Mouse (Mus musculus): ENCODE data around the gene Nlrc5.

Gene Nlrc5

GRCm38 (mm10) chr8:94528245-94528644 is 94.1 kb downstream of the Nlrc5 start:
- peak; percentile 25 for DNase-seq (ENCODE audit: low read depth, low spot score)

GRCm38 (mm10) chr8:94529875-94530274 is 95.7 kb downstream of the Nlrc5 start:
- no peak for DNase-seq (ENCODE audit: low read depth, low spot score)

- no peak for DNase-seq (ENCODE audit: low read depth, low spot score)
Observed at GRCm38 (mm10) chr8:94530643-94531042, 96.5 kb downstream of the Nlrc5 start.

DNA sequence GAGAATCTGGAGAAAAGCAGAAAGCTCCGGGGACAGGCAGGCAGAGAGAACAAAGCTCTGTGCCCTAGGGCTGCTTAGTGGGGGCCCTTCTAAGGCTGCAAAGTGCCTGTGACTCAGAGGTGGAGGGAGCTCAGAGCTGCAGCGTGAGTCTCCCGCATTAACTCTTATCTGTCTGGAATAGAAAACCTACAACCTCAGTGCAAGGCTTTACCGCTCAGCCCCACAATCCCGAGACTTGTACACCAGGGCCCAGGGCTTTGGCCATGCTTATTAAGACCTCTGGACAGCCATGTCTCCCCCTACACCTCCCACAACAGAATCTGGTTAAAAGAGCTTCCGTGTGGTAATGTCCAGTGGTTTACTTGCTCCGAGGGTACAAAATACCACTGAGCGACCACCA is 97.8 kb downstream of the Nlrc5 start:
- DNase-seq (ENCODE audit: low read depth, low spot score) = no peak

DNA sequence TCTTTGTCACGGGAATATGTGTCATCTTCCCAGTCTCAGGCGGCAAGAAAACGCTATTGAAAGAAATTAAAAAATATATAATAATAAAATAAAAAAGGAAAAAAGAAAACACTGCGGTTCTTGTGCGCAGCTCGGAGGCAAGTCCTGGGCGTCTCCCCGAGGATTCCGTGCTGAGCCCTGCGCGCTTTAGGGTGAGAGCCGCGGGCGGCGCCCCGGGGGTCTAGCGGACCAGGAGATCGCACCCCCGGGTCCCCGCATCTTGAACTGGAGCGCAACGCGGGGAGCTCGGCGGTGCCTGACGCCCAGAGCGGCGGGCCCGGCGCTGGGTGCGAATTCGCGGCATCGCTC is 98.3 kb downstream of the Nlrc5 start:
- DNase-seq (ENCODE audit: low read depth, low spot score) = no peak

- DNase-seq (ENCODE audit: low read depth, low spot score) = peak; percentile 45
Observed at GRCm38 (mm10) chr8:94532873-94533671, 98.9 kb downstream of the Nlrc5 start, which contains the start of gene Cpne2. TSS of gene Cpne2 (plus strand) at chr8:94532990.

DNA sequence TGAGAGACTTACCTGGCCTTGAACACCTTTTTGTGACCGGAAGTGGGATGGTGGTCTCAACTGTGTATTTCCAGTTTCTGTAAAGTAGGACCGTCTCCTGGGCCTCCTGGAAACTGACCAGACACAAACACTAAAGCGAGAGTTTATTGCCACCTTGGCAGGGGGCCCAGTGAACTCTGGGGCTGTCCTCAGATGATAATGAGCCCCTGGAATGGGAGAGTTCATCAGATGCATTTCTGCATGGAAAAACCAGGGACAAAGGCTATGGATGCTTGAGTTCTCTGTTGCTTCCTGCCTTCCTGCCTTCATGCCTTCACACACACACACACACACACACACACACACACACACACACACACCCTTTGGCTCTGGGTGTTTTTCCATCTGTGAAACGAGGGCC is 100.5 kb downstream of the Nlrc5 start:
- no peak for DNase-seq (ENCODE audit: low read depth, low spot score)

DNA sequence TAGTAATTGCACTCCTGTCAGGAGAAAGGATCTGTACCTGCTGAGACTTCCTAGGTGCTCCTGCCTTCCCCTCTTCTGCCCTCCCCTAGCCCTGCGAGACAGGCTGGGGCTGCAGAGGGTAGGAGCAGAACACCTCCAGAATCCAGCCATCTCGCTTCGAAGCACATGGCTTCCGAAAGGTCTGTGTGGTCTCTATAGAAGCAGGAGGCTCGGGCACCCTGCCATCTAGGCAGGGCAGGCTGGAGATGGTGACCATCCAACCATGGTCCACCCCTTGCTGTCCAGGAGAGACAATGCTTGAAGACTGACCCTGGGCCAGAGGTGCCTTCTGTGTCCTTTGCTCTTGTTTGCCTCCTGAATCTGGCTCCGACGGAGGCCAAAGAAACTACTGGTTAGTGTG is 101.5 kb downstream of the Nlrc5 start:
- DNase-seq (ENCODE audit: low read depth, low spot score) = no peak

DNA sequence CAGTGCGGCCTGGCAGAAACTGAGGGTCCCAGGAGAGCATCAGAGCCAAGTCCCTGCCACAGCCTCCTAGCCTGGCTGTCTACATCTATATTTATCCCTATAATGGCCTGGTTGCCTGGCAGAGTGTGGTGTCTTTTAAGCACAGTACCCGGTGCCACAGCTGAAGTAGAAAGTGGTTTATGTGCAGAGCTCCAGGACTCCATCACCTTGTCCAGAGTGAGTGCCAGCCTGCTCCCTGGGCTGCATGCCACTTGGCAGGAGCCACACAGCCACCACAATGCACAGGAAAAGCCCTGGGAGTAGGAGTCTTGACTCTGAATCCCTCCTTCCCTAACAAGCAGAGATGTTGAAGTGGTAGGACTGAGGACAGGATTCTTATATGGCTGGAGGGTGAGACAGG is 103.3 kb downstream of the Nlrc5 start:
- no peak for DNase-seq (ENCODE audit: low read depth, low spot score)

DNA sequence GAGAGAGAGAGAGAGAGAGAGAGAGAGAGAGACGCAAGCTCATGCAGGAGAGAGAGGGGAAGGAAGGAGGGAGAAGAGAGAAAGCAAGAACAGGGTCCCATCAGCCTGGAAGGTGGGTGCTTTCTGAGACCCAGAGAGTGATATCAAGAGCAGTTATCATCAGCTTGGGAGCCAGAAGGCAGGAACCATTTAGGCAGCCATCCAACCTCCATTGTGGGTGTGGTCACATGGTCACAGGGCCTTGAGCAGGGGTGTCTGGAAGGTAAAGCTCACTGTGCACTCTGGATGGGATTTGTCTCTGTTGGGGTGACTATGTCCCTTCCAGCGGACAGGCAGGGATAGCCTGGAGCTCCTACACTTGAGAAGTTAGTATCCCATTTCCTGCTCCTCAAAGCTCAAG is 105.9 kb downstream of the Nlrc5 start:
- no peak for DNase-seq (ENCODE audit: low read depth, low spot score)

- no peak for DNase-seq (ENCODE audit: low read depth, low spot score)
Observed at GRCm38 (mm10) chr8:94540889-94541795, 107.0 kb downstream of the Nlrc5 start.

DNA sequence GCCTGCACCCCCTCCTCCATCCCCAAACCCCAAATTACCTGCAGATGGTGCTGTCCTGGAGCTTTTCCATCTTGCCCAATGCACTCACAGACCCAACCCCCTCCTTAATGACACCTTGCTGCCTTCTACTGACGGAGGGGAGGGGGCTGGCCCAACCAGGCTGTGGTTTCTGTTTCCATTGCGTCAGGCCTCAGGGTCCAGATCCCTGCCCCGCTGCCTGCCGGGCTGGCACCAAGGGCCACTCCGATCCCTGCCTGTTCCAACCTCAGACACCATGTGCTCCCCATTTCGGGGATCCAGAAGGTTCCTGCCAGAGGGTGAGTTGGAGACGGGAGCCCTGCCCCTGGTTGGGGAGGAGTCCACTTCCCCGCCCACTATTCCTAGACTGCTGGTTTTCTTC is 109.8 kb downstream of the Nlrc5 start:
- DNase-seq (ENCODE audit: low read depth, low spot score) = no peak

- no peak for DNase-seq (ENCODE audit: low read depth, low spot score)
Observed at GRCm38 (mm10) chr8:94549041-94549440, 114.9 kb downstream of the Nlrc5 start.

- no peak for DNase-seq (ENCODE audit: low read depth, low spot score)
Observed at GRCm38 (mm10) chr8:94549482-94549881, 115.3 kb downstream of the Nlrc5 start.

DNA sequence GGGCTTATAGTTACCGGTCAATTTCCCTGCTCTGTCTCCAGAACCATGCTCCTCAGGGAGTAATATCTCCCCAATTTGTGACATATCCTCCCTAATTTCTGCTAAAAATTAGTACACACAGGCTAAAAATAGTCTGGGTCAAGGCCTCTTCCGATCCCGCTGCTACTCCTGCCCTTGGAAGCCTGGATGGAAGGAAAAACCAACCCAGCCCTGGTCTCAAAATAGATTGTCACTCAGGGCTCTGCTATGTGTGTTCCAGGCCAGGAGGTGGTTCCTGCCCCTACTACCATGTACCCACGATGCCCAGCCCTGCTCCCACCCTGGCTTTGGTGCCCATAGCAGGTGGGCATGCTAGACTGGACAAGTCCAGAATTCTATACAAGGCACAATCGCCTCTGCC is 115.8 kb downstream of the Nlrc5 start:
- DNase-seq (ENCODE audit: low read depth, low spot score) = no peak

GRCm38 (mm10) chr8:94551471-94552422 is 117.6 kb downstream of the Nlrc5 start:
- no peak for DNase-seq (ENCODE audit: low read depth, low spot score)

DNA sequence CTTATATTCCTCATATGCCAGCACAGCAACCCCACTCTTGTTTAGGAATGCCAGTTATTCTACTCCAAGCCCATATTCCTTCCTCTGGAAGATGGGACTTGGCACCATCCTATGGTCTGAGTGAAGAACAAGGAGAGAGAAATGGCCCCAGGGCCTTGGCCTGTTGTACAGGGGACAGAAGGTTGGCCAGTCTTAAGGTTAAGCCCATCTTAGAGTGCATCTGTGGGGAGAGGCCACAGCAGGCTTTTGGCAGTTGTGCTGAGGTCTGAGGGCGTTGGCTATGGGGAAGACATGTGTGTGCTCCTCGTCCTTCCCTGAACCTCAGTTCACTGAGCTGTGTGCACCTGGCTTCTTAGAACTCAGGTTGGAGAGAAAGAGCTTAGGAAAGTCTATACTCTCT is 118.5 kb downstream of the Nlrc5 start:
- no peak for DNase-seq (ENCODE audit: low read depth, low spot score)

- DNase-seq (ENCODE audit: low read depth, low spot score) = no peak
Observed at GRCm38 (mm10) chr8:94557281-94557680, 123.1 kb downstream of the Nlrc5 start.

DNA sequence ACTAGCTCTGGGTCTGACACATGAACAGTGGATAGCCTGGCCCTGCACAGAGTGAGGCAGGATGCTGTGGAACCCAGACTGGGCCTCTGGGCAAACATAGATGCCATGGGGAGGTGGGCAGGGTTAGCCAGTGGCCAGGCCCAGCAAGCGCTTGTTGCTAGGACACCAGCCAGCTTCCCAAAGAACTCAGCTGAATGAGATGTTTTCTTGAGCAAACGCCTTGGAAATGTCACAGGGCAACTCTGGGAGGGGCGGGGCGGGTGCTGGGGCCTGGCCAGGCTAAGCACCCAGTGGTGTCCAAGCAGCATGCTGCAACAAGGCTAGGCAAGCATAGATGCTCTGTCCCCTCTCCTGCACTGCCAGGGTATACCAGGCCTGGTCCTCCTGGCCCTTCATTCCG is 127.1 kb downstream of the Nlrc5 start:
- DNase-seq (ENCODE audit: low read depth, low spot score) = no peak

GRCm38 (mm10) chr8:94564421-94564820 is 130.3 kb downstream of the Nlrc5 start:
- DNase-seq (ENCODE audit: low read depth, low spot score) = no peak

GRCm38 (mm10) chr8:94566033-94566432 is 131.9 kb downstream of the Nlrc5 start:
- DNase-seq (ENCODE audit: low read depth, low spot score) = no peak
